ENCODE assay signal across 8 mouse cellular contexts in genomic region chr17:5402624-5403023, GRCm38 (mm10). TPM values are rescaled to one million over a fixed set of nuclear protein-coding genes. Genes with fewer than 3 reads are reported as not detected.
DNase-seq lines count a peak whose midpoint lies in the region; ATAC-seq lines count a peak whose summit lies in the region.

No protein-coding gene starts in this region.

- DNase-seq in NIH3T3 (ENCODE audit: low read depth) = peak; percentile 93
- peak; percentile 92 for DNase-seq in cerebellum, adult 9-10 months
- peak; percentile 85 for DNase-seq in hindbrain, embryonic 11.5 days (ENCODE audit: low spot score)
- DNase-seq in layer of hippocampus, postnatal 10 days (ENCODE audit: low spot score in 2 of 2) = peak; percentile 74 to 80
- peak; percentile 72 for DNase-seq in retina, postnatal 7 days (ENCODE audit: low read depth, low spot score)
- DNase-seq in urinary bladder, adult 2 months (ENCODE audit: low spot score) = peak; percentile 80

- H3K9ac ChIP-seq in hindbrain, embryonic 11.5 days (ENCODE audit: low read depth, low read length) = no peak overlapping the region

- H3K9me3 ChIP-seq in hindbrain, embryonic 11.5 days (ENCODE audit: control insufficient read depth, low read length) = no peaks in the 10 kb centered on the region

- WGBS in hindbrain, embryonic 11.5 days = 34% methylated on average over 8 of the region's 8 CpGs

- peak; percentile 62 for ATAC-seq in frontal cortex, adult (ENCODE audit: low TSS enrichment)
- peak; percentile 74 for ATAC-seq in hindbrain, embryonic 11.5 days (ENCODE audit: low FRiP score)
- ATAC-seq in megakaryocyte, adult 5-6 weeks (ENCODE audit: poor library complexity, severe bottlenecking) = peak; percentile 95

- H3K36me3 ChIP-seq in hindbrain, embryonic 11.5 days (ENCODE audit: control insufficient read depth, insufficient read depth, low read length) = no peaks in the 10 kb centered on the region

- no peak overlapping the region; the same call in 1 of the 2 replicates for H3K4me2 ChIP-seq in hindbrain, embryonic 11.5 days (replicated peaks; ENCODE audit: low read depth, low read length)

- no peaks in the 10 kb centered on the region for H3K4me1 ChIP-seq in hindbrain, embryonic 11.5 days (replicated peaks; ENCODE audit: control insufficient read depth, insufficient read depth, low read length)

- no peak overlapping the region for H3K27ac ChIP-seq in hindbrain, embryonic 11.5 days (ENCODE audit: low read depth, low read length)

- H3K4me3 ChIP-seq in hindbrain, embryonic 11.5 days (ENCODE audit: low read depth, low read length) = no peak overlapping the region

- no peaks in the 10 kb centered on the region for H3K27me3 ChIP-seq in hindbrain, embryonic 11.5 days (ENCODE audit: control insufficient read depth, insufficient read depth, low read length)

RNA-seq across cellular contexts. Expression of gene Ldhal6b, which starts 15.9 kb away (rescaled TPM):
- polyA plus RNA-seq in hindbrain, embryonic 11.5 days (2014; fragmentation: Nextera tagmentation; extraction: Ambion mirVana) = not detected in 2 replicates
- 1 to 10 TPM; 1.2 to 1.6 TPM for total RNA-seq in layer of hippocampus, postnatal 10 days (2021)
- 0.25 TPM in 1 of 2 replicates, not detected in the other for total RNA-seq in megakaryocyte, adult 5-6 weeks (2015)
- 0.11 TPM in 1 of 2 replicates, not detected in the other for total RNA-seq in megakaryocyte, adult 5-6 weeks (2017)
- polyA plus RNA-seq in urinary bladder, adult 2 months (2012; rRNA removed) = 0.36 and 0.49 TPM in 2 replicates

RNA-seq across cellular contexts. Expression of gene Tmem242, which starts 37.4 kb away (rescaled TPM):
- 129 and 142 TPM in 2 replicates for polyA plus RNA-seq in hindbrain, embryonic 11.5 days (2014; fragmentation: Nextera tagmentation; extraction: Ambion mirVana)
- total RNA-seq in layer of hippocampus, postnatal 10 days (2021) = 10 to 100 TPM; 78.9 to 86.8 TPM
- 39.9 and 40.9 TPM in 2 replicates for total RNA-seq in megakaryocyte, adult 5-6 weeks (2015)
- total RNA-seq in megakaryocyte, adult 5-6 weeks (2017) = 27.0 and 30.4 TPM in 2 replicates
- 34.2 and 47.5 TPM in 2 replicates for polyA plus RNA-seq in urinary bladder, adult 2 months (2012; rRNA removed)
